Mouse (Mus musculus) midbrain, embryonic 15.5 days (tissue): Measurements from ENCODE around the gene Ankrd34b. TPM values are rescaled to one million over a fixed set of nuclear protein-coding genes. Genes with fewer than 3 reads are reported as not detected.

Experiments
- ATAC-seq: fragments of 200-750 bp; cut with Nextera tagmentation; replicated peaks from 2 replicates; pipeline ENCODE4 v1.8.0; 2017; ENCODE audit warnings: moderate TSS enrichment
- H3K27ac ChIP-seq: fragments of 300-500 bp; sonication (generic); 2 replicates; pipeline ENCODE4 v1.5.1; 2015; ENCODE audit warnings: mild to moderate bottlenecking, inconsistent platforms
- H3K27me3 ChIP-seq: fragments of 300-500 bp; sonication (generic); replicated peaks from 2 replicates; pipeline ENCODE4 v1.6.1; 2015; ENCODE audit warnings: inconsistent platforms
- H3K36me3 ChIP-seq: fragments of 300-500 bp; sonication (generic); replicated peaks from 2 replicates; pipeline ENCODE4 v1.6.1; 2015; ENCODE audit warnings: inconsistent platforms
- H3K4me1 ChIP-seq: fragments of 300-500 bp; sonication (generic); 2 replicates; pipeline ENCODE4 v1.6.1; 2015; ENCODE audit warnings: inconsistent platforms
- H3K4me2 ChIP-seq: fragments of 300-500 bp; sonication (generic); 2 replicates; pipeline ENCODE4 v1.6.1; 2015; ENCODE audit warnings: inconsistent platforms, mild to moderate bottlenecking, moderate library complexity
- H3K4me3 ChIP-seq: fragments of 300-500 bp; sonication (generic); 2 replicates; pipeline ENCODE4 v1.5.1; 2015; ENCODE audit warnings: mild to moderate bottlenecking, inconsistent platforms
- H3K9ac ChIP-seq: fragments of 300-500 bp; sonication (generic); 2 replicates; pipeline ENCODE4 v1.6.1; 2015; ENCODE audit warnings: mild to moderate bottlenecking, inconsistent platforms
- H3K9me3 ChIP-seq: fragments of 300-500 bp; sonication (generic); 2 replicates; pipeline ENCODE4 v1.6.1; 2016; ENCODE audit warnings: inconsistent platforms
- WGBS: fragments of 180-500 bp; shearing (Covaris S2); methylation state at CpG from one replicate; pipeline ENCODE4 v1.1.7; 2015; ENCODE audit warnings: mixed read lengths; 5-methylcytosine and 5-hydroxymethylcytosine counted together
- polyA plus RNA-seq: library from polyadenylated mRNA; unstranded; fragments of >200 nt; fragmentation: Nextera tagmentation; extraction: Ambion mirVana; gene quantifications from 2 replicates; pipeline ENCODE4 v1.2.1, GENCODE M21; 2015

The Ankrd34b gene
- polyA plus RNA-seq, 1 experiment from 2014 or later = 2.6 TPM

DNA sequence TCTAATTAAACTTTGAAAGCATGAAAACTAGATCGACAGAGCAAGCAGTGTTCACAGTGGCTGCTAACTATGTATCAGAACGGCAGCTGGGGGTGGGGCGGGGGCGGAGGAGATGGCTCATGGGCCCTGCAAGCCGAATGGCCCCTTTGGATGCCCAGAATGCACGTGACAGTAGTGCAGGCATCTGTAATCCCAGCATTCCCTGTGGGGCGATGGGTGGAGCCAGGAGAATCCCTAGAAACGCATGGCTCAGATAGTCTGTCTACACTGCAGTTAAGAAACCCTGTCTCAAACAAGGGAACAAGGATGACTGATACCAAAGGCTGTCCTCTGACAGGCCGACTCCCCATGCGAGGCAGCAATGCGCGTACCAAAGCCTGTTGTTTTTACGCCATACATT, 14.6 kb downstream of the Ankrd34b start:
- no peaks in the 10 kb centered on the region for H3K4me1 ChIP-seq
- no peak overlapping the region for H3K9ac ChIP-seq
- no peak overlapping the region for H3K4me2 ChIP-seq
- 76% methylated on average over 13 of the region's 13 CpGs for WGBS
- H3K9me3 ChIP-seq = no peaks in the 10 kb centered on the region
- no peak for ATAC-seq
- peaks cover 5% of the 10 kb centered on the region; the same call in 1 of the 2 replicates for H3K36me3 ChIP-seq
- H3K27me3 ChIP-seq = no peaks in the 10 kb centered on the region
- H3K27ac ChIP-seq = no peak overlapping the region
- H3K4me3 ChIP-seq = no peak overlapping the region

DNA sequence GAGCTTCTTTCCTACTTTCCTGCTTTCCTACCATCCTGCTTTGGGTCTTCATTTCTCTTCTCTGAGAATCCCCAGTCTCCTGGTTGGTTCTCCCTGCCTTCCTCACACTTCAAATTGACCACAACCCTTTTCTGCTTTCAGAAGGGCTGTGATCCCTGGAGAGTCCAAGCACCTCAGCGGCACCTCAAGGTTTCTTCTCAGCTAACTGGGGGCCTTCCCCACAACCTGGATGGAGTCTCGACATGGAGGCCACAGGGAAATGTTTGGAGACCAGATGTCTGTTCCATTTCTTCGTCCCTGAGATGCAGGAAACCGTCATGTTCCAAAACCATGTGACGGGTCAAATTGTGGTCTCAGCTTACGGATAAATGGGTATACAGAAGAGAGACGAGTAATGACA, 21.2 kb downstream of the Ankrd34b start:
- no peak overlapping the region for H3K27ac ChIP-seq
- 91% methylated on average over 7 of the region's 7 CpGs for WGBS
- no peaks in the 10 kb centered on the region for H3K36me3 ChIP-seq
- H3K4me2 ChIP-seq = no peak overlapping the region
- no peak overlapping the region for H3K4me3 ChIP-seq
- no peak overlapping the region for H3K9ac ChIP-seq
- H3K9me3 ChIP-seq = no peaks in the 10 kb centered on the region
- no peak for ATAC-seq
- H3K27me3 ChIP-seq = no peaks in the 10 kb centered on the region
- no peaks in the 10 kb centered on the region for H3K4me1 ChIP-seq

DNA sequence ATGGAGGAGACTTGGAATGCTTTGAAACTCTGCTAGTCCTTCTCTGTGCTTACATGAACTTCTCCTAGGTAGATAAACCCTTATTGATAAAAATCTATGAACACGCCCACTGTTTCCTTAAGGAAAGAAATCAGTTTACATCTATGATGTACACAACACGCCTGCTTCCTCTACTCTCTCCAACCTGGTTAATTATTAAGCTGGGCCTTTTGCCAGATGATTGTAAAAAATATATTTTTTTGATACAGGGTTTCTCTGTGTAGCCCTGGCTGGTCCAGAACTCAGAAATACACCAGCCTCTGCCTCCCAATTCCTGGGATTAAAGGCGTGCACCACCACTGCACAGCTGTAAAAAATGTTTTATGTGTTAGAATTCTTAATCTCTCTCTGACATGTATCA, 39.0 kb downstream of the Ankrd34b start:
- no peaks in the 10 kb centered on the region for H3K4me1 ChIP-seq
- no peaks in the 10 kb centered on the region for H3K27me3 ChIP-seq
- no peak overlapping the region for H3K4me3 ChIP-seq
- H3K9me3 ChIP-seq = no peaks in the 10 kb centered on the region
- no peak overlapping the region for H3K27ac ChIP-seq
- 91% methylated on average over 3 of the region's 3 CpGs for whole genome bisulfite sequencing
- H3K36me3 ChIP-seq = no peaks in the 10 kb centered on the region
- H3K9ac ChIP-seq = no peak overlapping the region
- ATAC-seq = no peak
- no peak overlapping the region for H3K4me2 ChIP-seq

DNA sequence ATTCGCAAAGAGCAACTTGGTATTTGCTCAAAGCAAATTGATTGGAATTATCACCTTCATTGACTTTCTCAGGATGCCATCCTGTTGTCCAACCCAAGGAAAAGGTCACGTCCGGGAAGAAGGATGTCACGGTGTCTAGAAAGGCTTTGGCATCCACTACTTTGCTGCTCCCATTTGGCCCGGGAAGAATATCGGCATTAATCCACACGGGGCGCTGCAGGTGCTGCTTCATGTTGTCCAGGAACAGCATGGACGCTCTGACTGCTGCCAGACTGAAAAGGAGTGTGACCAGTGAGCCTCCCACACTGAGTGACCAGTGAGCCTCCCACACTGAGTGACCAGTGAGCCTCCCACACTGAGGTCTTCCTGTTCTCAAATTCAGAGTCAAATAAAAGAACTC, 42.2 kb downstream of the Ankrd34b start:
- no peak for ATAC-seq
- 70% methylated on average over 9 of the region's 9 CpGs for WGBS

DNA sequence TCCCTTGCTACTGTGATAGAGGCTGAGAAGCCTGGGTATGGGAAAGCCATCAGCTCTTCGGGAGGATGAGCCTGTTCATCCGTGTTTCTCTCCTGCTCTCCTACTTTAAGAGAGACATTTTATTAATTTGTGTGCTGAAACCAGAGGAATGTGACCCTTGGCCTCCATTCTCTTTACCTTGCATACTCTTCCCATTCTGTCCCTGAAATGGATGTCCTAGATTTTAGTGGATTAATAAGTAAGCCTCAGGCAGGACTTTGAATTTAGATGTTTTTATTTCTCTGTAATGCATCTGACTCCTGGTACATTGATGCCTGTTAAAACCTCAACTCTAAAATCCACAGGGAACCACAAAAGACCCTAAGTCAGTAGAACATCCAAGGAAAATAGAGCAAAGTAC, 43.7 kb downstream of the Ankrd34b start:
- no peaks in the 10 kb centered on the region for H3K27me3 ChIP-seq
- H3K4me3 ChIP-seq = no peak overlapping the region
- H3K36me3 ChIP-seq = no peaks in the 10 kb centered on the region
- H3K9me3 ChIP-seq = no peaks in the 10 kb centered on the region
- no peak overlapping the region for H3K9ac ChIP-seq
- no peak overlapping the region for H3K27ac ChIP-seq
- 76% methylated on average over 2 of the region's 2 CpGs for WGBS
- ATAC-seq = no peak
- H3K4me1 ChIP-seq = no peaks in the 10 kb centered on the region
- H3K4me2 ChIP-seq = no peak overlapping the region

More for the DNA sequence above, 42.2 kb downstream of the Ankrd34b start:
- no peaks in the 10 kb centered on the region for H3K27me3 ChIP-seq
- no peaks in the 10 kb centered on the region for H3K9me3 ChIP-seq
- no peak overlapping the region for H3K27ac ChIP-seq
- H3K36me3 ChIP-seq = no peaks in the 10 kb centered on the region
- H3K4me3 ChIP-seq = no peak overlapping the region
- no peak overlapping the region for H3K4me2 ChIP-seq
- no peak overlapping the region for H3K9ac ChIP-seq
- H3K4me1 ChIP-seq = no peaks in the 10 kb centered on the region

DNA sequence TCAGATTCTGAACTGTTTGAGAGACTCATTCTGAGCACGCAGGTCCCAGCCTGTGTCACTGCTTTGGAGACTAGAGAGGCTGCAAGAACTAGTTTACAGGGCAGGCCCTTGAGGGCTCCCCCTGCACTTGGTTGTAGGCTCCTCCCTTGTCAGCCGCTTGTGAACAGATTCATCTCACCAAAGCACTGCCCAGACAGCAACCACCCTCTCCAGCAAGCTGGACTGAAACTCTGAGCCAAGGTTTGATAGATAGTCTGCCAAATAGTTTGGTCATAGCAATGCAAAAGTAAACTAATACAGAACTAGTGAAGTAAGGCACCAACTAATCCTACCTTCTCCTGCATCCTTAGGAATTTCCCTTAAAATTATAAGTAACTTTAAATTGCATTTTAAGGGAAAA, 44.5 kb downstream of the Ankrd34b start:
- 72% methylated on average over 2 of the region's 2 CpGs for WGBS
- no peak for ATAC-seq
- no peak overlapping the region for H3K27ac ChIP-seq
- no peaks in the 10 kb centered on the region for H3K36me3 ChIP-seq
- H3K9me3 ChIP-seq = no peaks in the 10 kb centered on the region
- no peaks in the 10 kb centered on the region for H3K27me3 ChIP-seq
- no peak overlapping the region for H3K4me2 ChIP-seq
- H3K4me1 ChIP-seq = no peaks in the 10 kb centered on the region
- no peak overlapping the region for H3K9ac ChIP-seq
- no peak overlapping the region for H3K4me3 ChIP-seq

DNA sequence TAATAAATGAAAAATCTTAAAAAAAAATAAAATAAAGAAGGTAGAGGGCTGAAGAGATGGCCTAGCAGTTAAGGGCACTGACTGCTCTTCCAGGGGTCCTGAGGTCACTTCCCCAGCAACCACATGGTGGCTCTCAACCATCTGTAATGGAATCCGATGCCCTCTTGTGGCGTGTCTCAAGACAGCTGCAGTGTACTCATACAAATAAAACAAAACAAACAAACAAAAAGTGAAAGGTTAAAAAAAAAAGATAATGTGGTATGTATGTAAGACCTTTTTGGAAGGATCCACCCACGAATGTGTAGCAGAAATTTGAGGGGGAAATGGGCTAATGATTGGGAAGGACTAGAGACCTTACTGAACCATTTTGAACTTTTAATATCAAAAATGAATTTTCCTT, 57.7 kb downstream of the Ankrd34b start:
- 5% methylated on average over 3 of the region's 3 CpGs for WGBS
- no peaks in the 10 kb centered on the region for H3K27me3 ChIP-seq
- H3K9ac ChIP-seq = peak overlapping the region; percentile 35; the same call in 1 of the 2 replicates
- H3K4me2 ChIP-seq = peak overlapping the region; percentile 79
- H3K4me3 ChIP-seq = peak overlapping the region; percentile 51
- peak overlapping the region; percentile 86 for H3K27ac ChIP-seq
- H3K36me3 ChIP-seq = no peaks in the 10 kb centered on the region
- peaks cover 4% of the 10 kb centered on the region; the same call in 1 of the 2 replicates for H3K4me1 ChIP-seq
- no peaks in the 10 kb centered on the region for H3K9me3 ChIP-seq
- ATAC-seq = peak; percentile 78

DNA sequence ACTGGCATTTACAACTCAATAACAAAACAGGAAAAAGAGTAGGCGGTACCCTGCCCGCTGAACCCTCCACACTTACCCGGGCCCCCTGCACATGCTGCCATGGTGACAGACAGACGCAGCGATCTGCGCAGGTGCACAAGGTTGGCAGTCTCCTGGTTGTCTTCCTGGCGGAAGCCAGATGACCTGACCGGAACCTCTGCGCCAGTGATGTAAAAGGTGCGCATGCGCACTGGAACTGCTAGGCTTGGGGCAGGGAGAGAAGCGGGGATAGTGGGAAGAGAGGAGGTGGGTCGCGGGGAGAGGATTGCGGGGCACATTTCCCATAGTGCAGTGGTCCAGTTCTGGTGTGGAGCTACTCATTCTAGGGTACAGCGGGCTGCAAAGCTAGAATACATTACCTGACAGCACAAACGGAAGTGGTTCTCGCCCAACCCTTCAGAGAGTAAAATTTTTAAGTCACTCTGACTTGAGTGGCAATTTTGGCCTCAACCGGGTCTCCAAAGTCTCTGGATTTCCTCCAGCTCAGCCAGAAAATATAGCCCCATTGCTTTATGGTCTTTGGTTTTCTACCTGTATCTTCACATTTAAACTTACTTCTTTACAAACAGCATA, 58.3 kb downstream of the Ankrd34b start, which contains the start of gene Fam151b:
Gene Fam151b (minus strand): TSS at position 164 of the 612 bp plus-strand sequence.
- Histone ChIP-seq H3K4me2 (peak within 1 kb of the TSS; percentile 79), H3K4me3 (peak within 1 kb of the TSS; percentile 51), H3K36me3 (no peaks in the 10 kb centered on the region), H3K9ac (peak within 1 kb of the TSS; percentile 44), H3K27me3 (no peaks in the 10 kb centered on the region), H3K27ac (peak within 1 kb of the TSS; percentile 86), H3K9me3 (no peaks in the 10 kb centered on the region), H3K4me1 (peaks cover 4% of the 10 kb centered on the region; the same call in 1 of the 2 replicates)
- ATAC-seq = peak; percentile 100
- 6% methylated on average over 19 of the region's 19 CpGs for WGBS

DNA sequence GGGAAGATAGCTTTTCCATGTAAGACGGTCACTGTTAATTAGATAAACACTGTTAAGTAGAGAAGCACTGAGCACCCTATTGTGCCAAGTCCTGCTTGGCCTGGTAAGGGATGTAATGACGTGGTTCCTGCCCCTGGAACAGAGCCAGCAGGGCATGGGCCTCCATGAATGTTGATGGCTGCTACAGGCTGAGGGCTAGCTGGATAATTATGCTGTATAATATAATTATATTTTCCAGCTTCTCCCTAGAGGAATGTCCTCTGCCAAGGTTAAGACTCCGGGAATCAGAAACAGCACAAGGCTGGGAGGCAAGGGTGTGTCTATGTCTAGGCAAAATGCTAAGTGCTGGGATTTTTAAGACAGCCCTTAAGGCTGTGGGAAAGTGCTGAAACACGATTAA, 65.1 kb downstream of the Ankrd34b start:
- no peak overlapping the region for H3K9ac ChIP-seq
- H3K4me2 ChIP-seq = no peak overlapping the region

More for the DNA sequence above, 65.1 kb downstream of the Ankrd34b start:
- no peaks in the 10 kb centered on the region for H3K4me1 ChIP-seq
- no peak overlapping the region for H3K4me3 ChIP-seq
- no peak overlapping the region for H3K27ac ChIP-seq
- no peaks in the 10 kb centered on the region for H3K27me3 ChIP-seq
- H3K36me3 ChIP-seq = peaks cover 20% of the 10 kb centered on the region
- 67% methylated on average over 4 of the region's 4 CpGs for WGBS
- no peaks in the 10 kb centered on the region for H3K9me3 ChIP-seq
- peak; percentile 62; the same call in 1 of the 2 replicates for ATAC-seq

Other genes starting within 250 kb of the Ankrd34b start
- gene Gm20379, start 119.9 kb upstream of the Ankrd34b start, polyA plus RNA-seq = 0.97 and 1.00 TPM in 2 replicates
- gene Dhfr, start 71.2 kb upstream of the Ankrd34b start, polyA plus RNA-seq = 3.8 and 4.6 TPM in 2 replicates
- gene Msh3, start 70.9 kb upstream of the Ankrd34b start, polyA plus RNA-seq = 22.9 and 24.5 TPM in 2 replicates
- gene Fam151b, start 58.1 kb downstream of the Ankrd34b start, polyA plus RNA-seq = 0.14 and 0.33 TPM in 2 replicates
- 11.0 TPM in 2 replicates for gene Zfyve16, start 105.0 kb downstream of the Ankrd34b start, polyA plus RNA-seq
- not detected in 2 replicates for gene Spz1, start 150.3 kb downstream of the Ankrd34b start, polyA plus RNA-seq
- 18.1 and 18.6 TPM in 2 replicates for gene Serinc5, start 185.2 kb downstream of the Ankrd34b start, polyA plus RNA-seq